Mouse (Mus musculus) MEL (cell line): ENCODE measurements at regions not wholly inside any gene's neighbourhood (a gene's known extent, or its start where the extent isn't known, plus 50 kb on each side); places are given as distances from the start of the nearest gene placed in this dataset.
A peak's percentile ranks its signal among the peaks of the same experiment; 100 is the strongest.

Experiments
- DNase-seq: peaks from one replicate; pipeline ENCODE4 v3.0.0; 2011; ENCODE audit warnings: low read depth, low spot score
- H3K27ac ChIP-seq: 2 replicates; pipeline ENCODE4 v1.5.1; 2012; ENCODE audit warnings: low read depth, mild to moderate bottlenecking, control low read depth, low read length, moderate library complexity; ENCODE audit not compliant: control insufficient read depth
- H3K27me3 ChIP-seq, 2 experiments: fragments of 150-350 bp in 1 of 2; sonication (generic) in 1 of 2; 2 replicates each; pipeline ENCODE4 v1.6.1; 2012; ENCODE audit warnings: low read length in 2 of 2, mild to moderate bottlenecking in 2 of 2, improper control_type of control experiment in 1 of 2, moderate library complexity in 1 of 2; ENCODE audit not compliant: insufficient read depth in 2 of 2, control insufficient read depth in 1 of 2
- H3K36me3 ChIP-seq, 2 experiments: 2 replicates each; pipeline ENCODE4 v1.6.1; 2012 to 2014; ENCODE audit warnings: low read length in 2 of 2, improper control_type of control experiment in 1 of 2, inconsistent platforms in 1 of 2, mild to moderate bottlenecking in 1 of 2; ENCODE audit not compliant: insufficient read depth in 2 of 2, control insufficient read depth in 1 of 2
- H3K4me1 ChIP-seq, 2 experiments: fragments of 150-350 bp in 1 of 2; sonication (generic) in 1 of 2; 2 replicates each; pipeline ENCODE4 v1.6.1; 2012; ENCODE audit warnings: low read length in 2 of 2, improper control_type of control experiment in 1 of 2, mild to moderate bottlenecking in 1 of 2; ENCODE audit not compliant: insufficient read depth in 2 of 2, control insufficient read depth in 1 of 2
- H3K4me3 ChIP-seq, 2 experiments: fragments of 150-350 bp in 1 of 2; sonication (generic) in 1 of 2; 2 replicates each; pipeline ENCODE4 v1.5.1; 2012; ENCODE audit warnings: low read depth in 2 of 2, low read length in 2 of 2, mild to moderate bottlenecking in 2 of 2, moderate library complexity in 2 of 2, control low read depth in 1 of 2, improper control_type of control experiment in 1 of 2; ENCODE audit not compliant: control insufficient read depth in 1 of 2, insufficient read depth in 1 of 2
- H3K79me2 ChIP-seq: 2 replicates; pipeline ENCODE4 v1.6.1; 2012; ENCODE audit warnings: mild to moderate bottlenecking, low read length, moderate library complexity; ENCODE audit not compliant: control insufficient read depth, poor library complexity, insufficient read depth
- H3K9ac ChIP-seq: 2 replicates; pipeline ENCODE4 v1.6.1; 2012; ENCODE audit warnings: low read depth, mild to moderate bottlenecking, control low read depth, low read length, moderate library complexity; ENCODE audit not compliant: control insufficient read depth, poor library complexity, severe bottlenecking
- H3K9me3 ChIP-seq: fragments of 150-350 bp; sonication (generic); replicated peaks from 2 replicates; pipeline ENCODE4 v1.6.1; 2012; ENCODE audit warnings: mild to moderate bottlenecking, low read length, improper control_type of control experiment, moderate library complexity; ENCODE audit not compliant: insufficient read depth
- BHLHE40 ChIP-seq: IDR thresholded peaks from 2 replicates; pipeline ENCODE4 v1.6.1; 2012; ENCODE audit warnings: low read depth, mild to moderate bottlenecking, inconsistent platforms, low read length, improper control_type of control experiment, borderline replicate concordance
- EP300 ChIP-seq, 2 experiments: IDR thresholded peaks; 2 replicates each; pipeline ENCODE4 v1.6.1; 2011; ENCODE audit warnings: improper control_type of control experiment in 2 of 2, low read length in 2 of 2, low read depth in 1 of 2, mild to moderate bottlenecking in 1 of 2
- GABPA ChIP-seq: IDR thresholded peaks from 2 replicates; pipeline ENCODE4 v1.6.1; 2012; ENCODE audit warnings: low read depth, mild to moderate bottlenecking, inconsistent platforms, low read length, improper control_type of control experiment, moderate library complexity
- HCFC1 ChIP-seq: IDR thresholded peaks from 2 replicates; pipeline ENCODE4 v1.6.1; 2012; ENCODE audit warnings: low read depth, mild to moderate bottlenecking, inconsistent platforms, low read length, improper control_type of control experiment, moderate library complexity
- JUND ChIP-seq: IDR thresholded peaks from 2 replicates; pipeline ENCODE4 v1.6.1; 2011; ENCODE audit warnings: low read depth, mild to moderate bottlenecking, improper control_type of control experiment, low read length
- KAT2A ChIP-seq: conservative IDR thresholded peaks from 2 replicates; pipeline ENCODE4 v1.6.1; 2012; ENCODE audit warnings: low read depth, low read length, improper control_type of control experiment, inconsistent platforms
- MAX ChIP-seq: IDR thresholded peaks from 2 replicates; pipeline ENCODE4 v1.6.1; 2011; ENCODE audit warnings: low read length, improper control_type of control experiment
- MYB ChIP-seq: IDR thresholded peaks from 2 replicates; pipeline ENCODE4 v1.6.1; 2011; ENCODE audit warnings: mild to moderate bottlenecking, low read depth, low read length, improper control_type of control experiment
- MYC ChIP-seq: IDR thresholded peaks from 2 replicates; pipeline ENCODE4 v1.6.1; 2011; ENCODE audit warnings: low read depth, mild to moderate bottlenecking, low read length, improper control_type of control experiment, moderate library complexity
- NRF1 ChIP-seq: IDR thresholded peaks from 2 replicates; pipeline ENCODE4 v1.6.1; 2014; ENCODE audit warnings: low read depth, mild to moderate bottlenecking, inconsistent platforms, low read length, improper control_type of control experiment, moderate library complexity; ENCODE audit not compliant: poor library complexity, insufficient read depth, severe bottlenecking
- RCOR1 ChIP-seq: IDR thresholded peaks from 2 replicates; pipeline ENCODE4 v1.6.1; 2012; ENCODE audit warnings: low read depth, mild to moderate bottlenecking, inconsistent platforms, low read length, improper control_type of control experiment
- SIN3A ChIP-seq: IDR thresholded peaks from 2 replicates; pipeline ENCODE4 v1.6.1; 2012; ENCODE audit warnings: low read length, improper control_type of control experiment, inconsistent platforms
- SMC3 ChIP-seq: IDR thresholded peaks from 2 replicates; pipeline ENCODE4 v1.6.1; 2011; ENCODE audit warnings: low read depth, low read length, improper control_type of control experiment
- TAL1 ChIP-seq: IDR thresholded peaks from 2 replicates; pipeline ENCODE4 v1.6.1; 2012; ENCODE audit warnings: mild to moderate bottlenecking, inconsistent platforms, low read length, moderate library complexity, mixed read lengths
- UBTF ChIP-seq: IDR thresholded peaks from 2 replicates; pipeline ENCODE4 v1.6.1; 2012; ENCODE audit warnings: low read depth, mild to moderate bottlenecking, inconsistent platforms, low read length, improper control_type of control experiment, moderate library complexity, borderline replicate concordance; ENCODE audit not compliant: insufficient read depth
- USF1 ChIP-seq: IDR thresholded peaks from 2 replicates; pipeline ENCODE4 v1.6.1; 2014; ENCODE audit warnings: low read depth, mild to moderate bottlenecking, inconsistent platforms, low read length, improper control_type of control experiment, moderate library complexity
- USF2 ChIP-seq, 2 experiments: IDR thresholded peaks; 2 replicates each; pipeline ENCODE4 v1.6.1; 2011 to 2012; ENCODE audit warnings: improper control_type of control experiment in 2 of 2, low read length in 2 of 2, borderline replicate concordance in 1 of 2, inconsistent platforms in 1 of 2, low read depth in 1 of 2, mild to moderate bottlenecking in 1 of 2; ENCODE audit not compliant: insufficient read depth in 1 of 2
- ZC3H11A ChIP-seq: IDR thresholded peaks from 2 replicates; pipeline ENCODE4 v1.6.1; 2012; ENCODE audit warnings: low read depth, mild to moderate bottlenecking, inconsistent platforms, low read length, improper control_type of control experiment
- ZKSCAN1 ChIP-seq: IDR thresholded peaks from 2 replicates; pipeline ENCODE4 v1.6.1; 2012; ENCODE audit warnings: low read depth, mild to moderate bottlenecking, inconsistent platforms, low read length, improper control_type of control experiment, moderate library complexity
- ZMIZ1 ChIP-seq: IDR thresholded peaks from 2 replicates; pipeline ENCODE4 v1.6.1; 2012; ENCODE audit warnings: low read depth, mild to moderate bottlenecking, inconsistent platforms, low read length, improper control_type of control experiment, moderate library complexity
- ZNF384 ChIP-seq: IDR thresholded peaks from 2 replicates; pipeline ENCODE4 v1.6.1; 2012; ENCODE audit warnings: low read depth, mild to moderate bottlenecking, inconsistent platforms, low read length, improper control_type of control experiment

DNA sequence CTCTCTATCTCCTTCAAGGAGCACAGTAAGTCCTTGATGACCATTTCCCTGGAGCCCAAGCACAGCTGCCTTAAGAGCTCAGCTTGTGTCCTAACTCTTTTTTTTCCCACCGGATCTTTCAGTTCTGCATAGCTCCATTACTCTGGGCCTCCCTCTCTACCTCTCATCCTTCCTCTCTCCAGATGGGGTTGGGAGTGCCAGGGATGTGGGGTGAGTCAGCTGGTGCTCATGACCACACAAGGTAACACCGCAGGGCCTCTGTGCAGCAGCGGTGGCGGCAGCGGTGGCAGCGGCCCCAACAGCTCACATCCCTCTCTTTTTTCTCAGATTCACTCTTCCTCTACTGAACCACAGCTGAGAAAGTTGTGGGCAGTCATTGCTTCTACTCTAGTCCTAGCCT lies 126.6 kb upstream of the Klf4 start:
- Histone ChIP-seq H3K79me2 (no peaks in the 10 kb centered on the region), H3K27me3 (no peaks in the 10 kb centered on the region), H3K27ac (no peak overlapping the region), H3K4me3 (no peak overlapping the region), H3K9me3 (no peaks in the 10 kb centered on the region), H3K4me1 (no peaks in the 10 kb centered on the region), H3K36me3 (no peaks in the 10 kb centered on the region), H3K9ac (no peak overlapping the region)
- no peak for TF ChIP-seq EP300 (IDR thresholded peaks at IDR 0.05; ENCODE audit: low read depth in 1 of 2, low read length in 2 of 2)
- TF ChIP-seq MYB = no peak
- no peak for TF ChIP-seq HCFC1
- no peak for TF ChIP-seq ZKSCAN1
- no peak for DNase-seq

- Histone ChIP-seq H3K27ac (no peak overlapping the region), H3K4me3 (no peak overlapping the region)
- TF ChIP-seq ZC3H11A = no peak
- no peak for TF ChIP-seq UBTF
- TF ChIP-seq EP300 (IDR thresholded peaks at IDR 0.05; ENCODE audit: low read depth in 1 of 2, low read length in 2 of 2) = no peak
- no peak for TF ChIP-seq BHLHE40
- TF ChIP-seq TAL1 = no peak
- no peak for TF ChIP-seq NRF1
- TF ChIP-seq ZNF384 = no peak
- no peak for TF ChIP-seq JUND
- no peak for TF ChIP-seq ZMIZ1
- TF ChIP-seq, all 39 proteins: peak for 0
- no peaks in the 10 kb centered on the region for H3K4me1 ChIP-seq
- no peaks in the 10 kb centered on the region for H3K9me3 ChIP-seq
- no peaks in the 10 kb centered on the region for H3K79me2 ChIP-seq
- H3K27me3 ChIP-seq = no peaks in the 10 kb centered on the region
- no peak overlapping the region for H3K9ac ChIP-seq
- no peaks in the 10 kb centered on the region for H3K36me3 ChIP-seq
- peak; percentile 1 for DNase-seq
Measured at GRCm38 (mm10) chr4:55655329-55655728, 123.1 kb upstream of the Klf4 start.

GRCm38 (mm10) chr4:55652628-55653027 lies 120.4 kb upstream of the Klf4 start:
- no peaks in the 10 kb centered on the region for H3K27me3 ChIP-seq

More at GRCm38 (mm10) chr4:55652628-55653027, 120.4 kb upstream of the Klf4 start:
- Histone ChIP-seq H3K4me1 (no peaks in the 10 kb centered on the region), H3K4me3 (no peak overlapping the region), H3K9ac (no peak overlapping the region), H3K27ac (no peak overlapping the region), H3K9me3 (no peaks in the 10 kb centered on the region)
- DNase-seq = no peak
- no peak for TF ChIP-seq SIN3A
- no peak for TF ChIP-seq MAX
- TF ChIP-seq KAT2A = no peak
- TF ChIP-seq RCOR1 = no peak
- no peak for TF ChIP-seq BHLHE40
- TF ChIP-seq SMC3 = no peak
- no peak for TF ChIP-seq HCFC1
- no peak for TF ChIP-seq ZNF384
- TF ChIP-seq MYC = no peak
- no peak for TF ChIP-seq USF1
- no peak for TF ChIP-seq GABPA
- TF ChIP-seq MYB = no peak
- TF ChIP-seq USF2 (IDR thresholded peaks at IDR 0.05; ENCODE audit: borderline replicate concordance in 1 of 2, insufficient read depth in 1 of 2, low read depth in 1 of 2, low read length in 2 of 2) = no peak
- TF ChIP-seq, all 39 proteins: peak for 0
- Histone ChIP-seq H3K36me3 (no peaks in the 10 kb centered on the region), H3K79me2 (no peaks in the 10 kb centered on the region)
